Mouse (Mus musculus) stomach, postnatal 0 days (tissue): ENCODE data around the gene Fbxw7.

Experiments
- CTCF ChIP-seq: IDR thresholded peaks from 2 replicates; pipeline ENCODE4 v1.5.1; 2016; ENCODE audit warnings: antibody characterized with exemption, low read depth, mild to moderate bottlenecking, moderate library complexity
- EP300 ChIP-seq: optimal IDR thresholded peaks from 2 replicates; pipeline ENCODE3; 2016; ENCODE audit warnings: antibody characterized with exemption

- no peak for TF ChIP-seq CTCF
- TF ChIP-seq EP300, result no peak
Measured at GRCm38 (mm10) chr3:84930683-84931082, 115.6 kb downstream of the Fbxw7 start.
